Mouse (Mus musculus) liver, adult 2 months (tissue): ENCODE results near the gene Efna4.

ENCODE experiments used
- CTCF ChIP-seq: fragments of 200-500 bp; IDR thresholded peaks from 2 replicates; pipeline ENCODE4 v1.5.1; 2011; ENCODE audit warnings: low read depth, low read length, control low read depth
- POLR2A ChIP-seq: fragments of 200-500 bp; IDR thresholded peaks from 2 replicates; pipeline ENCODE4 v1.6.1; 2011; ENCODE audit warnings: low read length, control low read depth; ENCODE audit not compliant: insufficient read depth; ENCODE audit errors: extremely low read depth

DNA sequence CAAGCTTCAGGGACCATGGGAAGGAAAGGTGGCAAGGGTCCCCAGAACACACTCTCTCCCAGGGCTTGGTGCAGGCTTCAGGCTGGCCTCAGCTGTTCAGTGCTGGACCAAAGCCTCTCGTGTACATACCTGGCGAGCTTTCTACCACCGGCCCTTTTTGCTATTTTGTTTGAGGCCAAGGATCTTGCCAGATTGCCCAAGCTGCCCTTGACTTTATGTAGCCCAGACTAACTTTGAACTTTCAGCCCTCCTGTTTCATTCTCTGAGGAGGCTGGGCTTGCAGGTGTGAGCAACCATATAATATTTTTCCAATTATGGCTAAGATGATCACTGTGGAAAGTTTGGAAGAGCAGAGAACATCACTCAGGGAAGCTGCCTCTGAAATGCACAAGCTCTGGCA, 53.6 kb downstream of the Efna4 start:
- no peak for TF ChIP-seq CTCF
- TF ChIP-seq POLR2A, result no peak
